Mouse (Mus musculus): Measurements from ENCODE around the gene Emg1. TPM values are rescaled to one million over a fixed set of nuclear protein-coding genes. Genes with fewer than 3 reads are reported as not detected.
"Not testable (repeated sequence)": the region's sequence is repeated elsewhere in the genome, so short reads cannot be mapped to it uniquely, and the experiment has no call there.

Gene Emg1
- polyA plus RNA-seq, 1 experiment, result 95.2 TPM

DNA sequence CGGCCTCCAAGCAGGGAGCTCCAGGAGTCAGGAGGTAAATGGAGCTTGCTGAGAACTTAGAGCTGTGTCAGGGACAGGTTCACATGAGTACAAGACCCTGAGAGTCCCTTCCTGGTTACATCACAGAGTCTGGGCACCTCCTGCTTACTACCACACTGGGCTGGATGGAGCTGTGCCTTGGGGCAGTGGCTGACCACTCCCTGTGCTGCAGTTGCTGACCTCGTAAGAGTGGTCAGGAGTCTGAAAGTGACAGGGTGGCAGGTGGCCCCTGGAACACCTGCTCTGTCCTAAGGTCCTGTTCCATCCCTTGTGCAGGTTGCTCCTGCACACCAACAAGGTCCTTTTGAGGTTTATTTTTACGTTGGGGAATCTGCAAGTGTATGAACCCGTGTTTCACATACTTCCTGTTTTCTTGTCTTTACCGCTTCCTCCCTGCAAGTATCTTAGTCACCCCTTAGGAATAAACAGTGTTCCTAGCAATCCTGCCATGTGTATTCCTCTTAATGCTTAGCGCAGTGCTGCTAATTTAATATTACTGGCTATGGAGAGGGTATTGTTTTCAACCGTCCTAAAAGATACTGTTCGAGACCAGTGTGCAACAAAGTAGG is 23.7 kb downstream of the Emg1 start:
- TF ChIP-seq CTCF (IDR thresholded peaks at IDR 0.05; ENCODE audit: borderline replicate concordance, extremely low read depth, insufficient read depth, insufficient read length), result no peak
- TF ChIP-seq POLR2A (IDR thresholded peaks at IDR 0.05; ENCODE audit: borderline replicate concordance, extremely low read depth, insufficient read depth, insufficient read length, poor library complexity, severe bottlenecking), result no peak
- no peak for DNase-seq (ENCODE audit: low read depth)

DNA sequence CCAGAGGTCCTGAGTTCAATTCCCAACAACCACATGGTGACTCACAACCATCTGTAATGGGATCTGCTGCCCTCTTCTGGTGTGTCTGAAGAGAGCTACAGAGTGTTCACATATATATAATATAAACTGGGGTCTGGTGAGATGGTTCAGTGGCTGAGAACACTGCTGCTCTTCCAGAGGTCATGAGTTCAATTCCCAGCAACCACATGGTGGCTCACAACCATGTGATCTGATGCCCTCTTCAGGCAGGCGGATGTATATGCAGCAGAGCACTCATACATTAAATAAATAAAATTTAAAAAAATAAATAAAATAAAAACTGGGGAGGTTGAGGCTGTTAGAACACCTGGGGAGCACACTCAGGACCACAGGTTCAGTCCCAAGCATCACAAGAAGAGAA is 25.3 kb downstream of the Emg1 start:
- not testable (repeated sequence) for DNase-seq (ENCODE audit: low read depth)

DNA sequence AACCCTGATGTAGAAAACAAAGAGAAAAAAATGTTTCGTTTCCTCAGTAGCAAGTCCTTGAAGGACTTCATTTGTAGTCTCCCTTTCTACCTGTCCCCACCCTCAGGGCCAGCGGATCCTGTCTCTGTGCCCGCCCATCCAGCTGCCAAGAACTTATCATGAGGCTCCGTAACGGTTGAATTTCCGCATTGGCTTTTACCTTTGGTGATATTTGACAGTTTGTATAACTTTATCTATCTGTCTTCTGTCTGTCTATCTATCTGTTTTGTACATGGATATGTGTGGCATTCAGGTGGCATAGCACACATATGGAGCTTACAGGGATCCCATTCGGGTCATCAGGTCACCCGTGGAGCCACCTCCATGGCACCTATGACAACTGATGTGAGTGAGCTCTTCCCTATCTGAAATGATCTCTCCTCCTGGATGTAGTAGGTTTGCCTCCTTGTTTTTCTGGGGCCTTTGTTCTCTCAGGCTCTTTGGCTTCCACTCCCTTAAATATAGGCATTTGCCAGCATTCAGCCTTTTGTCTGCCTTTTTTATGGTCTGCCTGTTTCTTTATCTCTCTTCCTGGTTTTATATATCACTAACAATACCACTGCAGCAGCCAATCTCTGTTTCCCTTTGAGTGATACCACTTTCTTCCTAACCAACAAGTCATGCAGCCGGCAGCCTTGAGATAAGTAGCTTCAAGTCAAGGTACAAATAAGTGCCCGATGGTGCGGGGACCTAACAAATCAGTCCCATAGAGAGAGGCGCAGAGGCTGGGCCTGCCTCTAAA is 26.2 kb downstream of the Emg1 start:
- TF ChIP-seq POLR2A (IDR thresholded peaks at IDR 0.05; ENCODE audit: borderline replicate concordance, extremely low read depth, insufficient read depth, insufficient read length, poor library complexity, severe bottlenecking) (no peak), CTCF (IDR thresholded peaks at IDR 0.05; ENCODE audit: borderline replicate concordance, extremely low read depth, insufficient read depth, insufficient read length) (no peak)
- DNase-seq (ENCODE audit: low read depth), result no peak

DNA sequence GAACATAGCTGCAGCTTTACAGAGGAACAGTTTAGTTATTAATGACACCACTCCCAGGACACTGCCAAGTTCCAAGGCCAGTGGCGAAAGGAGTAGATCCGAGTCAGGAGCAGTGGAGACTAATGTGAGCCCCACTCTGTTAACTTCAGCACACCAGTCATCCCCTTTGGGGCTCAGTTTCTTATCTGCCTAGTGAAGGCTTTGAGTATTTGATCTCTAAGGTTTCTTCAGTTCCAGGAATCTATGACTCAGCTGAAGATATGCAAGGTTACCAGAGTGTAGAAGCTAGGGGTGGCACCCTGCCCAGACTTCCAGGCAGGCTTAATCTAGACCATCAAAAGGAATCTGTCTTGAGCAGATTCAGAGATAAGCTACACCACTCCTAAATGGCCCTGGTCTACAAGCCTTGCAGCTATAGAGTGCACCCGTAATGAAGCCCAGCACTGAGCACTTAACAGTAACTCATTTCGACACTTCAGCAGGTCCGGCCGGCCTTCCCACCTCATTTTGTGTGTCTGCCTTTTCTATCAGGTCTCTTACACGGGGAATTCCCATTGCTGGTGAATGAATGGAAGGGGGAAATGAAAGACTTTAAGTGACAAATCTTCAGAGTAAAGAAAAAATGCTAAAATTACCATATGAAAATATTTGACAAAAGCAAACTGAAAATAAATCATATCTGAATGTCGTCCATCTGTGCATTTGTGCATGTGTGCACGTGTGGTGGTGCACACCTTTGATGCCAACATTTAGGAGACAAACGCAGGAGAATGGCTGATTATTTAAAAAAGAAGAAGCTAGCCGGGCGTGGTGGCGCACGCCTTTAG is 28.2 kb downstream of the Emg1 start:
- no peak for DNase-seq (ENCODE audit: low read depth)
- TF ChIP-seq CTCF (IDR thresholded peaks at IDR 0.05; ENCODE audit: borderline replicate concordance, extremely low read depth, insufficient read depth, insufficient read length) (no peak), POLR2A (IDR thresholded peaks at IDR 0.05; ENCODE audit: borderline replicate concordance, extremely low read depth, insufficient read depth, insufficient read length, poor library complexity, severe bottlenecking) (no peak)

- not testable (repeated sequence) for DNase-seq (ENCODE audit: low read depth)
Measured at GRCm38 (mm10) chr6:124682291-124682690, 29.7 kb downstream of the Emg1 start.

DNA sequence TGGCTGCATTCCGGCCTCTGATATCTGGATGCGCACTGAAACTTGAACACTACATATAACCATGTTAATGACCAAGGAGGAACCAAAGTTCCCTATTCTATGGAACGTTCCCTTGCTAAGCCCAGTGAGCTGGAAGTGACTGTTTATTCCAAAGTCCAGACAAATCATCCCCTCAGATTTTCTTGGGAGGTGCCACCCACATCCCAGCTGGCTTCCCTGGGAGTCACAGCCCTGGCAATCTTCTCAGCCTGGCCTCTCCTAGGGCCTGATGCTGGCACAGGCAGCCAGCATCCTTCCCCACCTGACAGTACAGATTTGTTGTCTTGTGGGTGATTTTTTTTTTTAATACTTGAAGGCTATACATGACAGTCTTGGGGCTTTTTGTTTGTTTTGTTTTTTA is 32.5 kb downstream of the Emg1 start:
- DNase-seq (ENCODE audit: low read depth), result no peak
- TF ChIP-seq POLR2A (IDR thresholded peaks at IDR 0.05; ENCODE audit: borderline replicate concordance, extremely low read depth, insufficient read depth, insufficient read length, poor library complexity, severe bottlenecking) (no peak), CTCF (IDR thresholded peaks at IDR 0.05; ENCODE audit: borderline replicate concordance, extremely low read depth, insufficient read depth, insufficient read length) (no peak)

DNA sequence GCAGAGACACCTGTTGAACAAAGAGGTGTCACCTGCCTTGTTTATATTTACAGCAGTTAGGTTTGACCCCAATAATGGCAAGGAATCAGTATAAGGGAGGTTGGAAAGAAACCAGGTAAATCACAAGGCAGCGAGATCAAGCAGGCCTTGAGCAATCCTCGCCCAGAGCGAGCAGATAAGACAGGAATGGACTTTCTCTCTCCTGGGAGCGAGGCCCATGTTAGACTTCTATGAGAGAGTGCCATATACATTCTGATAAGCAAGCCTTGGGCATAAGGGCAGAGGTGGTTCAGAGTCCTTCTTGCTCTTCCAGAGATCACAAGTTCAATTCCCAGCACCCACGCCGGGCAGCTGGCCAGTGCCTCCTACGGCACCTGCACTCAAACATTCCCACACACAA is 33.2 kb downstream of the Emg1 start:
- no peak for DNase-seq (ENCODE audit: low read depth)
- no peak for TF ChIP-seq CTCF (IDR thresholded peaks at IDR 0.05; ENCODE audit: borderline replicate concordance, extremely low read depth, insufficient read depth, insufficient read length)
- TF ChIP-seq POLR2A (IDR thresholded peaks at IDR 0.05; ENCODE audit: borderline replicate concordance, extremely low read depth, insufficient read depth, insufficient read length, poor library complexity, severe bottlenecking), result no peak

DNA sequence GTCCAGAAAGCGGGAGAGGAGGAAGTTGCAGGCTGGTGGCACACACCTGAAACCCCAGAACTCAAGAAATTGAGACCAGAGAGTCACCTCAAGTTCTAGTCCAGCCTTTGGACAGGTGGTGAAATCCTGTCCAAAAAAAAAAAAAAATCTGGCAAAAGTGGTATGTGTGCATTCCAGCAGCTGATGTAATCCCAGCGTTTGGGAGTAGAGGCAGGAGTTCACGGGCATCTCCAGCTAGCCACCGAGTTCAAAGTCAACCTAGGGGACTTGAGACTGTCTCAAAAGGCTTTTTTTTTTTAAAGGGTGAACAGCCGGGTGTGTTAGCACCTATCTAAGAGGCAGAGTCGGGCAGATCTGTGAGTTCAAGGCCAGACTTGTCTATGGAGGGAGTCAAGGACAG is 35.8 kb downstream of the Emg1 start:
- TF ChIP-seq POLR2A (IDR thresholded peaks at IDR 0.05; ENCODE audit: borderline replicate concordance, extremely low read depth, insufficient read depth, insufficient read length, poor library complexity, severe bottlenecking), result no peak
- no peak for TF ChIP-seq CTCF (IDR thresholded peaks at IDR 0.05; ENCODE audit: borderline replicate concordance, extremely low read depth, insufficient read depth, insufficient read length)

DNA sequence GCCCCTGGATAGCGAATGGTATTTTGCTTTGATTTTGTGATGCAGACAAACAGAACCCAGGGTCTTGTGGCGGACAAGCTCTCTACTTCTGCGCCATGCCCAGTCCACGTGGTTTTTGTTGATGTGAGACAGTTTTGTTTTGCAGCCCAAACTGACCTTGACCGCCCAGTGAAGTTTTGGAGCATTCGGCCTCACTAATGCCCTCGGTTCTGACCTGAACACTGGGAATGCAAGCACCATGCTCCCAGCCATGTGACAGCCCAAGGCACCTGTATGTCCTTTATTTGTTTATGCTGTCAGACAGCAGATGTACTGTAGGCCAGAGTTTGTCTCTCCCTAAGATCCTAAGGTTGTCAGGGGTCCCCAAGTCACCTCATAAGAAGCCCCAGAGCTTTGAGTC is 37.4 kb downstream of the Emg1 start:
- TF ChIP-seq POLR2A (IDR thresholded peaks at IDR 0.05; ENCODE audit: borderline replicate concordance, extremely low read depth, insufficient read depth, insufficient read length, poor library complexity, severe bottlenecking), result no peak
- TF ChIP-seq CTCF (IDR thresholded peaks at IDR 0.05; ENCODE audit: borderline replicate concordance, extremely low read depth, insufficient read depth, insufficient read length), result no peak
- no peak for DNase-seq (ENCODE audit: low read depth)

More for the DNA sequence above, 35.8 kb downstream of the Emg1 start:
- DNase-seq (ENCODE audit: low read depth), result no peak

DNA sequence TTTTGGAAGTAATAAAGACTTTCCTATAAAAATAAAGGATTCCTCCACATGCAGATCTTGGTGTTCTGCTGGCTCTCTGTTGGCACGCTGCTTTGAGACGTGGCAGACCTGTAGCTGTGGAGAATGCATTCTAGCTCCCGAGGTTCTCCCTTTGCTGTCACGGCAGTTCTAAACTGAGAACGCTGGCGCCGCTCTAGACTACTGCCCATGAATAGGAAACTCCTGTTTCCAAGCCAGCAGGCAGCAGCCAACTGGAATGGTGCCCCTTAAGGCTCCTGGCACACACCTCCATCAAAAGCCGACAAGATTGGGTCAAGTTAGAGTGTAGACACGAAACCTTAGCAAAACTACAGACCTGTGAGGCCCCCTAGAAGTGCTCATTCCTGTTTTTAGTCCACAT is 38.4 kb downstream of the Emg1 start:
- TF ChIP-seq POLR2A (IDR thresholded peaks at IDR 0.05; ENCODE audit: borderline replicate concordance, extremely low read depth, insufficient read depth, insufficient read length, poor library complexity, severe bottlenecking) (no peak), CTCF (IDR thresholded peaks at IDR 0.05; ENCODE audit: borderline replicate concordance, extremely low read depth, insufficient read depth, insufficient read length) (no peak)
- no peak for DNase-seq (ENCODE audit: low read depth)

DNA sequence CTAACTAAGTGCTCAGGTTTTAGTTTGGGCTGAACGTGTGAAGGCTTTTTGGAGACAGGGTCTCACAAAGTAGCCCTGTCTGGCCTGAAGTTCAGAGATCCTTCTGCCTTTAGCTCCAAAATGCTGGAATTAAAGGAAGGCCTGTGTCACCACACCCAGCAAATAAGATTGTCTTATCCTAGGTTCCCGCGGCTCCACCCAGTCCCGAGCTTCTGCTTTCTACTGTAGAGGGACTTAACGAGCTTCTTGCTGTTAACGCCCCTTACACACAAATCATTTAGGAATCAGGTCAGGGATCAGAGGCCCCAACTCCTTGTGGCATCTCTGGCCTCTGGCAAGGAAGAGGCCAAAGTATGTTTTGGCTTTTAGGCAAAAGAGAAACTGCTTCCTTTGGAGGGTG is 39.9 kb downstream of the Emg1 start:
- no peak for DNase-seq (ENCODE audit: low read depth)
- TF ChIP-seq CTCF (IDR thresholded peaks at IDR 0.05; ENCODE audit: borderline replicate concordance, extremely low read depth, insufficient read depth, insufficient read length) (no peak), POLR2A (IDR thresholded peaks at IDR 0.05; ENCODE audit: borderline replicate concordance, extremely low read depth, insufficient read depth, insufficient read length, poor library complexity, severe bottlenecking) (no peak)
